Mouse (Mus musculus): ENCODE measurements at regions not wholly inside any gene's neighbourhood (a gene's known extent, or its start where the extent isn't known, plus 50 kb on each side); places are given as distances from the start of the nearest gene placed in this dataset.

GRCm38 (mm10) chr11:11012660-11013455 lies 101.2 kb upstream of the Vwc2 start:
- DNase-seq (ENCODE audit: low spot score in 2 of 2): no peak

- peak in 1 of 2 experiments; percentile 3 for DNase-seq (ENCODE audit: low spot score in 2 of 2)
Measured at GRCm38 (mm10) chr11:11013581-11013980, 100.4 kb upstream of the Vwc2 start.

GRCm38 (mm10) chr11:11014088-11014487 lies 99.9 kb upstream of the Vwc2 start:
- DNase-seq (ENCODE audit: low spot score in 2 of 2): peak; percentile 19 to 42

- peak; percentile 62 to 77 for DNase-seq (ENCODE audit: low spot score in 2 of 2)
Measured at GRCm38 (mm10) chr11:11014538-11014937, 99.5 kb upstream of the Vwc2 start.

- DNase-seq (ENCODE audit: low spot score in 2 of 2): peak in 1 of 2 experiments; percentile 4
Measured at GRCm38 (mm10) chr11:11028849-11029248, 85.2 kb upstream of the Vwc2 start.
